Mouse (Mus musculus): ENCODE measurements around the gene Pde8b. TPM values are rescaled to one million over a fixed set of nuclear protein-coding genes. Genes with fewer than 3 reads are reported as not detected.

The Pde8b gene
- polyA plus RNA-seq, 1 experiment from 2014 or later = 1.5 TPM

GRCm38 (mm10) chr13:95172346-95172745 is 77.8 kb downstream of the Pde8b start:
- Histone ChIP-seq H3K4me3 (no peak overlapping the region), H3K9me3 (no peaks in the 10 kb centered on the region), H3K4me1 (peaks cover 3% of the 10 kb centered on the region), H3K27me3 (ENCODE audit: poor library complexity, severe bottlenecking) (no peaks in the 10 kb centered on the region), H3K27ac (no peak overlapping the region), H3K36me3 (replicated peaks) (no peaks in the 10 kb centered on the region)
- WGBS = 93% methylated on average over 4 of the region's 4 CpGs
- no peak for DNase-seq (ENCODE audit: extremely low spot score, low spot score)

- Histone ChIP-seq H3K4me3 (no peak overlapping the region), H3K27ac (no peak overlapping the region), H3K4me1 (no peaks in the 10 kb centered on the region), H3K9me3 (no peaks in the 10 kb centered on the region), H3K36me3 (replicated peaks) (no peaks in the 10 kb centered on the region), H3K27me3 (ENCODE audit: poor library complexity, severe bottlenecking) (no peaks in the 10 kb centered on the region)
- 87% methylated on average over 3 of the region's 3 CpGs for WGBS
- no peak for DNase-seq (ENCODE audit: extremely low spot score, low spot score)
Measured at GRCm38 (mm10) chr13:95160211-95160610, 89.9 kb downstream of the Pde8b start.

GRCm38 (mm10) chr13:95158986-95159385 is 91.2 kb downstream of the Pde8b start:
- no peak overlapping the region for H3K4me3 ChIP-seq
- no peak overlapping the region for H3K27ac ChIP-seq
- 88% methylated on average over 7 of the region's 7 CpGs for WGBS
- no peaks in the 10 kb centered on the region for H3K9me3 ChIP-seq
- no peaks in the 10 kb centered on the region for H3K4me1 ChIP-seq
- H3K27me3 ChIP-seq (ENCODE audit: poor library complexity, severe bottlenecking) = no peaks in the 10 kb centered on the region
- no peaks in the 10 kb centered on the region for H3K36me3 ChIP-seq (replicated peaks)
- no peak for DNase-seq (ENCODE audit: extremely low spot score, low spot score)

GRCm38 (mm10) chr13:95144746-95145145 is 105.4 kb downstream of the Pde8b start:
- H3K9me3 ChIP-seq = no peaks in the 10 kb centered on the region; the same call in 1 of the 2 replicates
- H3K4me1 ChIP-seq = no peaks in the 10 kb centered on the region
- no peak overlapping the region for H3K27ac ChIP-seq
- H3K27me3 ChIP-seq (ENCODE audit: poor library complexity, severe bottlenecking) = no peaks in the 10 kb centered on the region
- no peaks in the 10 kb centered on the region for H3K36me3 ChIP-seq (replicated peaks)
- no peak for DNase-seq (ENCODE audit: extremely low spot score, low spot score)
- H3K4me3 ChIP-seq = no peak overlapping the region

- Histone ChIP-seq H3K4me3 (no peak overlapping the region), H3K9me3 (no peaks in the 10 kb centered on the region; the same call in 1 of the 2 replicates), H3K36me3 (replicated peaks) (no peaks in the 10 kb centered on the region), H3K4me1 (no peaks in the 10 kb centered on the region), H3K27ac (no peak overlapping the region), H3K27me3 (ENCODE audit: poor library complexity, severe bottlenecking) (no peaks in the 10 kb centered on the region)
- no peak for DNase-seq (ENCODE audit: extremely low spot score, low spot score)
- WGBS = 88% methylated on average over 4 of the region's 4 CpGs
Measured at GRCm38 (mm10) chr13:95140460-95141079, 109.6 kb downstream of the Pde8b start.

GRCm38 (mm10) chr13:95135326-95136150 is 114.6 kb downstream of the Pde8b start:
- WGBS = 90% methylated on average over 7 of the region's 7 CpGs
- DNase-seq (ENCODE audit: extremely low spot score, low spot score) = no peak
- Histone ChIP-seq H3K4me1 (peaks cover 12% of the 10 kb centered on the region), H3K36me3 (replicated peaks) (no peaks in the 10 kb centered on the region), H3K9me3 (no peaks in the 10 kb centered on the region), H3K27me3 (ENCODE audit: poor library complexity, severe bottlenecking) (no peaks in the 10 kb centered on the region), H3K27ac (no peak overlapping the region), H3K4me3 (no peak overlapping the region)

- Histone ChIP-seq H3K27me3 (ENCODE audit: poor library complexity, severe bottlenecking) (no peaks in the 10 kb centered on the region), H3K4me3 (no peak overlapping the region), H3K9me3 (no peaks in the 10 kb centered on the region), H3K36me3 (replicated peaks) (no peaks in the 10 kb centered on the region), H3K4me1 (peaks cover 14% of the 10 kb centered on the region), H3K27ac (no peak overlapping the region)
- DNase-seq (ENCODE audit: extremely low spot score, low spot score) = no peak
- WGBS = 63% methylated on average over 4 of the region's 4 CpGs
Measured at GRCm38 (mm10) chr13:95131848-95132247, 118.3 kb downstream of the Pde8b start.

- H3K9me3 ChIP-seq = no peaks in the 10 kb centered on the region
- H3K27me3 ChIP-seq (ENCODE audit: poor library complexity, severe bottlenecking) = no peaks in the 10 kb centered on the region
- no peak overlapping the region for H3K4me3 ChIP-seq
- no peaks in the 10 kb centered on the region for H3K36me3 ChIP-seq (replicated peaks)
- no peak for DNase-seq (ENCODE audit: extremely low spot score, low spot score)
- 52% methylated on average over 1 of the region's 1 CpGs for WGBS
- peaks cover 14% of the 10 kb centered on the region for H3K4me1 ChIP-seq
- no peak overlapping the region for H3K27ac ChIP-seq
Measured at GRCm38 (mm10) chr13:95131041-95131440, 119.1 kb downstream of the Pde8b start.

- Histone ChIP-seq H3K27me3 (ENCODE audit: poor library complexity, severe bottlenecking) (no peaks in the 10 kb centered on the region), H3K27ac (no peak overlapping the region), H3K4me1 (peaks cover 14% of the 10 kb centered on the region), H3K9me3 (no peaks in the 10 kb centered on the region), H3K36me3 (replicated peaks) (no peaks in the 10 kb centered on the region), H3K4me3 (no peak overlapping the region)
- WGBS = 76% methylated on average over 10 of the region's 10 CpGs
- DNase-seq (ENCODE audit: extremely low spot score, low spot score) = no peak
Measured at GRCm38 (mm10) chr13:95127288-95127687, 122.8 kb downstream of the Pde8b start.

- WGBS = 92% methylated on average over 10 of the region's 10 CpGs
- no peaks in the 10 kb centered on the region for H3K9me3 ChIP-seq
- no peaks in the 10 kb centered on the region for H3K27me3 ChIP-seq (ENCODE audit: poor library complexity, severe bottlenecking)
- H3K36me3 ChIP-seq (replicated peaks) = no peaks in the 10 kb centered on the region
- H3K4me3 ChIP-seq = no peak overlapping the region
- no peak for DNase-seq (ENCODE audit: extremely low spot score, low spot score)
- no peak overlapping the region for H3K27ac ChIP-seq
- H3K4me1 ChIP-seq = peaks cover 14% of the 10 kb centered on the region
Measured at GRCm38 (mm10) chr13:95126801-95127200, 123.3 kb downstream of the Pde8b start.

- Histone ChIP-seq H3K27ac (no peak overlapping the region), H3K4me1 (peaks cover 4% of the 10 kb centered on the region), H3K4me3 (no peak overlapping the region), H3K9me3 (no peaks in the 10 kb centered on the region), H3K36me3 (replicated peaks) (no peaks in the 10 kb centered on the region), H3K27me3 (ENCODE audit: poor library complexity, severe bottlenecking) (no peaks in the 10 kb centered on the region)
- DNase-seq (ENCODE audit: extremely low spot score, low spot score) = no peak
- 91% methylated on average over 4 of the region's 4 CpGs for WGBS
Measured at GRCm38 (mm10) chr13:95125546-95126215, 124.5 kb downstream of the Pde8b start.

- Histone ChIP-seq H3K9me3 (no peaks in the 10 kb centered on the region), H3K27ac (no peak overlapping the region), H3K4me1 (no peaks in the 10 kb centered on the region), H3K36me3 (replicated peaks) (no peaks in the 10 kb centered on the region), H3K27me3 (ENCODE audit: poor library complexity, severe bottlenecking) (no peaks in the 10 kb centered on the region), H3K4me3 (no peak overlapping the region)
- WGBS = 94% methylated on average over 4 of the region's 4 CpGs
- no peak for DNase-seq (ENCODE audit: extremely low spot score, low spot score)
Measured at GRCm38 (mm10) chr13:95120570-95120969, 129.6 kb downstream of the Pde8b start.

- Histone ChIP-seq H3K9me3 (no peaks in the 10 kb centered on the region), H3K27me3 (ENCODE audit: poor library complexity, severe bottlenecking) (no peaks in the 10 kb centered on the region), H3K4me1 (no peaks in the 10 kb centered on the region), H3K4me3 (no peak overlapping the region), H3K27ac (no peak overlapping the region), H3K36me3 (replicated peaks) (no peaks in the 10 kb centered on the region)
- 82% methylated on average over 5 of the region's 5 CpGs for WGBS
- DNase-seq (ENCODE audit: extremely low spot score, low spot score) = no peak
Measured at GRCm38 (mm10) chr13:95113763-95114162, 136.4 kb downstream of the Pde8b start.

All from forebrain, embryonic 10.5 days (tissue).